Mouse (Mus musculus) gastrocnemius, adult 2 months (tissue): Measurements from ENCODE around the gene Stmn3. TPM values are rescaled to one million over a fixed set of nuclear protein-coding genes. Genes with fewer than 3 reads are reported as not detected.

Experiments
- DNase-seq: peaks from one replicate; pipeline ENCODE4 v3.0.0; 2022
- H3K27ac ChIP-seq: fragments of 200-600 bp; 2 replicates; pipeline ENCODE4 v1.8.1; 2022; ENCODE audit warnings: mild to moderate bottlenecking
- H3K4me3 ChIP-seq: fragments of 200-600 bp; 2 replicates; pipeline ENCODE4 v1.8.1; 2022; ENCODE audit warnings: mild to moderate bottlenecking, moderate library complexity
- CTCF ChIP-seq: fragments of 200-600 bp; IDR thresholded peaks from 2 replicates; pipeline ENCODE4 v1.8.1; 2022; ENCODE audit warnings: antibody characterized with exemption, mild to moderate bottlenecking, moderate library complexity
- intact Hi-C: fragments of 180-260 bp; cut with DNase I; formaldehyde crosslinking; loops from one replicate; pipeline ENCODE4 v1.15.1; 2025
- total RNA-seq, 2 experiments: library from RNA; stranded (reverse); gene quantifications; 2 replicates each; pipeline ENCODE4 v1.2.3; 2021

The Stmn3 gene
- total RNA-seq, 2 experiments from 2014 or later, result not detected

DNA sequence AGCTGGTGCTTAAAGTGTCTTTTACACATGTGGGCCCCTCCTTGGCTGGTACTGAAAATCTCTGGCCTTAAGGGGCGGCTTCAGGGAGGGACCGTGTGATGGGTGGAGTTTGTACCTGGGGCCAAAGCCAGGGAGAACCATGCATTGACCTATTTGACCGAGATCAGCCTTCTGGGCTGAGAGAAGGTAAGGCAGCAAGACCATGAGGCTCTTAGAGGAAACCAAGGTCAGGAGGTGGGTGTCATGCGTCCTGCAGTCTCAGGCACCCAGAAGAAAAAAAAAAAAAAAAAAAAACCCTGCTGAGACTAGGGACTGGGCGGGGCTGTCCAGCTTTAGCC lies 1.3 kb downstream of the Stmn3 start:
- no peak overlapping the region; the same call in 1 of the 2 replicates for H3K4me3 ChIP-seq
- no peak for TF ChIP-seq CTCF
- intact Hi-C loops, result no loop called here

GRCm38 (mm10) chr2:181312435-181312834 lies 1.9 kb downstream of the Stmn3 start:
- H3K27ac ChIP-seq, result no peak overlapping the region
- DNase-seq, result no peak
- intact Hi-C loops, result no loop called here
- TF ChIP-seq CTCF, result no peak
- H3K4me3 ChIP-seq, result no peak overlapping the region

More for the DNA sequence above, 1.3 kb downstream of the Stmn3 start:
- H3K27ac ChIP-seq, result no peak overlapping the region
- DNase-seq, result no peak

DNA sequence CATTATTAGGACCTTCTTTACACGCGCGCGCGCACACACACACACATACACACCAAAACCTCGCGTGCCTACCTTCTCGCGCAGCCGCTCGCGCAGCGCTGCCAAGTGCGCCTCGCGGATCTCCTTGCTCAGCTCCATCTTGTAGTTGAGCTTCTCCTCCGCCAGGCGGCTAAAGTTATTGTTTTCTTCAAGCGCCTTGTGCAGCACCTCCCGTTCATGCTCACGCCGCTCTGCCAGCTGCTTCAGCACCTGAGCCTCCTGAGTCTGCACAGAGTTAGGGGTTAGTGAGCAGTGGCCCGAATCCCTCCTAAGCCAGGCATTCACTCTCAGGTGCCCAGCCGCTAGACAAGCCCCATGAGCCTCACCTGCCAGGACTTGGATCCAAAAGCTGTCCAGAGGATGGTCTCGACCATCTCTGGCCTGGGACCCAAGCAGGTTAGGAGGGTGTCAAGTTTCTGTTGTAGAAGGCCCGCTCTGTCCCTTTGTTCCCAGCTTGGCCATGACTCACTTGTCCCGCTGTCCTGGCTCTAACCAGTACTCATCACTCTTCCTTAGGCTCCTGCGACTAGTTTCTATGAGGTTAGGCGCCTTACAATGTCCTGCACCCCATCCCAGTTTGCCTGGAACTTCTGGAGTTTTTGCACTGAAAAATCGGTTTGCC lies 7.0 kb downstream of the Stmn3 start:
- Histone ChIP-seq H3K4me3 (peak overlapping the region; percentile 11; the same call in 1 of the 2 replicates), H3K27ac (no peak overlapping the region)
- TF ChIP-seq CTCF, result peak; percentile 52
- DNase-seq, result peak; percentile 39
- intact Hi-C loops, result no loop called here

- intact Hi-C loops, result no loop called here
- no peak for DNase-seq
- Histone ChIP-seq H3K27ac (no peak overlapping the region), H3K4me3 (no peak overlapping the region)
- no peak for TF ChIP-seq CTCF
These were observed 9.4 kb downstream of the Stmn3 start for GRCm38 (mm10) chr2:181304944-181305343.

- intact Hi-C loops, result no loop called here
- H3K4me3 ChIP-seq, result no peak overlapping the region
- no peak for DNase-seq
- H3K27ac ChIP-seq, result no peak overlapping the region
- TF ChIP-seq CTCF, result no peak
These were observed 12.3 kb downstream of the Stmn3 start for GRCm38 (mm10) chr2:181302041-181302440.

DNA sequence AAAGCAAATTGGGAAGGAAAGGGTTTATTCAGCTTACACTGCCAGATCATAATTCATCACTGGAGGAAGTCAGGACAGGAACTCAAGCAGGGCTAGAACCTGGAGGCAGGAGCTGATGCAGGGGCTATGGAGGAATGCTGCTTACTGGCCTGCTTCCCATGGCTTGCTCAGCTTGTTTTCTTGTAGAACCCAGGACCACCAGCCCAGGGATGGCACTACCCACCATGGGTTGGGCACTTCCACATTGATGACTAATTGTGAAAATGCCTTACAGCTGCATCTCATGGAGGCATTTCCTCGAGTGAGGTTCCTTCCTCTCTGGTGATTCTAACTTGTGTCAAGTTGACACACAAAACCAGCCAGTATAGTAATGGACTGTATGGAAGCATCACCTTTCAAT lies 23.4 kb downstream of the Stmn3 start:
- Histone ChIP-seq H3K4me3 (no peak overlapping the region), H3K27ac (no peak overlapping the region)
- no peak for TF ChIP-seq CTCF
- DNase-seq, result no peak
- intact Hi-C loops, result no loop called here

- peak overlapping the region; percentile 96; the same call in 1 of the 2 replicates for H3K27ac ChIP-seq
- no peak for TF ChIP-seq CTCF
- peak overlapping the region; percentile 78 for H3K4me3 ChIP-seq
- intact Hi-C loops, result no loop called here
- no peak for DNase-seq
These were observed 25.6 kb downstream of the Stmn3 start for GRCm38 (mm10) chr2:181288691-181289090.

- DNase-seq, result peak; percentile 97
- TF ChIP-seq CTCF, result peak; percentile 53
- Histone ChIP-seq H3K4me3 (peak within 1 kb of the TSS; percentile 78), H3K27ac (peak within 1 kb of the TSS; percentile 96)
- intact Hi-C loops, result loop anchor here (2.0 kb wide), 1 partner anchor 101 kb away; the partner anchor contains the start of gene Ppdpf
These were observed 26.3 kb downstream of the Stmn3 start, which contains the start of gene Gmeb2 for GRCm38 (mm10) chr2:181287958-181288350. Gene Gmeb2 (minus strand): TSS chr2:181288035.

DNA sequence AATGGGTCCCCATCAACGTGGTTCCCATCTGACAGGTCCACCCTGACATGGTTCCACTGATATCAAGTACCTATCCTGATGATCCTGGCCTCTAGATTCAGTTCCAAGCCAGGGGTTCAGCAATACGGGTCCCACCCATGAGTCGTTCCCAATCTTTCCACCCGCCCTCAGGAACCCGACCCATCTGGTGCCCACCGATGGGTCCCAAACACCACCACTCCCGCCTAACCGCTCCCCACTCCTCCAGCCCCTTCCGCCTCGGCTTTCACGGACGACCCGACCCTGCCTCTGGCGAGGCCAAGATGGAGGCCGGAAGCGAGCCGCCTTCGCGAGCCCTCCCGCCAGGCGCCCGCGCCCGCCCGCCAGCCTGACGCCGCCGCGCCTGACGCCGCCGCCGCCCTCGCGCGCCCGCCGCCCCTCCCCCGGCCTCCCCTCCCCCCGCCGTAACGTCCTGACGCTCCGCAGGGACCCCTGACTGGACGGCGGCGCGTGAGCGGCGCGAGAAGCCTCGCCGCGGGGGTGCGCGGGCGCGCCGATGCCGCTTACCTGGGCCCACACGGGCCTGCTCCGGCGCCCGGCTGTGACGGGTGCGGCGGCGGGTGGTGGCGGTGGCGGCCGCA lies 26.9 kb downstream of the Stmn3 start:
- intact Hi-C loops, result loop anchor here (2.0 kb wide), 1 partner anchor 101 kb away; the partner anchor contains the start of gene Ppdpf

GRCm38 (mm10) chr2:181286629-181287337 lies 27.5 kb downstream of the Stmn3 start:
- peak overlapping the region; percentile 78 for H3K4me3 ChIP-seq

More for the DNA sequence above, 26.9 kb downstream of the Stmn3 start:
- peak; percentile 93 for DNase-seq
- no peak for TF ChIP-seq CTCF
- Histone ChIP-seq H3K27ac (peak overlapping the region; percentile 96), H3K4me3 (peak overlapping the region; percentile 78)

GRCm38 (mm10) chr2:181279968-181280367 lies 34.3 kb downstream of the Stmn3 start:
- H3K4me3 ChIP-seq, result no peak overlapping the region
- intact Hi-C loops, result no loop called here
- TF ChIP-seq CTCF, result no peak
- H3K27ac ChIP-seq, result peak overlapping the region; percentile 41
- no peak for DNase-seq

More at GRCm38 (mm10) chr2:181286629-181287337, 27.5 kb downstream of the Stmn3 start:
- H3K27ac ChIP-seq, result peak overlapping the region; percentile 96
- intact Hi-C loops, result loop anchor here (2.0 kb wide), 1 partner anchor 100 kb away; the partner anchor contains the start of gene Ppdpf
- no peak for DNase-seq
- no peak for TF ChIP-seq CTCF

DNA sequence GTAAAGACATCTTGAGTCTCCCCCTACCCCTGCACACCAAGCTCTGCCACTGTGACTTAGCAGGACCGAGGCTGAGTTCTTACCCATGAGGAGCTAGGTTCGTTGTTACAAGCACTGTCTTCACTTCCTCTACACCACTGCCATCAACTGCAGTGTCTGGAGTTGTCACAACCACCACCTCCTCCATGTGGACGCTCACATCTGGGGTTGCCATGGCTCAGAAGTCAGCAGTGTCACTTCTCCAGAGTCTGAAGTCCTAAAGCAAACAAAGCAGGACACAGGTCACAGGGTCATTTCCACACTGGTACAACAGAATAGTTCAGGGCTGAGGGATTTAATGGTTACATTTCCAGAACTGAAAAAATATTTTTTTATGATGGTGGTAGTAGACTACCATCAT lies 36.4 kb downstream of the Stmn3 start:
- intact Hi-C loops, result no loop called here
- no peak for TF ChIP-seq CTCF
- DNase-seq, result no peak
- Histone ChIP-seq H3K4me3 (no peak overlapping the region), H3K27ac (no peak overlapping the region)

DNA sequence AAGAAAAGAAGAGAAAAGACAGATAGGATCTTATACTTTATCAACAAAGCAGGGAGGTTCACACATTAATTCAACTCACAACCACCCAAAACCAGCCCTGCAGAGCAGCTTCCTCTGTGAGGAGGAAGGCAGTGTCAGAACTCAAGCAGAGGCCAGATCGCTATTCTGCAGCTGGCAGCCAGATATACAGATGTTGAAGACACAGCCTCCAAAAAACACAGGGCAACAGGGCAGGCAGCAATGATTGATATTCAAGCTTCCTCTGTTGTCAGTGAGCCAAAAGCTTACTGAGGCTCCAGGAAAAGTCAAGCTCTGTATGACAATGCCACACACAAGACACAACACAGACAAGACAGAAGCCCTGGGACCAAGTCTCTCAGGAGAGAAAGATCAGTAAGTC lies 37.5 kb downstream of the Stmn3 start:
- DNase-seq, result no peak
- intact Hi-C loops, result no loop called here
- Histone ChIP-seq H3K27ac (peak overlapping the region; percentile 46; the same call in 1 of the 2 replicates), H3K4me3 (no peak overlapping the region)
- TF ChIP-seq CTCF, result no peak
